Mouse (Mus musculus): ENCODE measurements around the gene Uap1l1.

- no peak for TF ChIP-seq CTCF (IDR thresholded peaks at IDR 0.05; ENCODE audit: control insufficient read depth, insufficient read depth, insufficient replicate concordance, low read depth, low read length)
- TF ChIP-seq POLR2A (IDR thresholded peaks at IDR 0.05; ENCODE audit: control insufficient read depth, low read depth, low read length) = no peak
Measured at GRCm38 (mm10) chr2:25320084-25320483, 45.4 kb downstream of the Uap1l1 start.

Measured in testis, adult 2 months (tissue).